Mouse (Mus musculus) lung, embryonic 14.5 days (tissue): ENCODE data around the gene Gpn1. TPM values are rescaled to one million over a fixed set of nuclear protein-coding genes. Genes with fewer than 3 reads are reported as not detected.
A peak's percentile ranks its signal among the peaks of the same experiment; 100 is the strongest.

Source experiments
- ATAC-seq: fragments of 200-750 bp; cut with Nextera tagmentation; 2 replicates; pipeline ENCODE4 v1.8.0; 2017; ENCODE audit warnings: mild to moderate bottlenecking, moderate TSS enrichment, moderate library complexity; ENCODE audit not compliant: insufficient read depth
- DNase-seq: peaks from one replicate; pipeline ENCODE4 v3.0.0-alpha.2; 2015
- H3K27ac ChIP-seq: fragments of 300-500 bp; sonication (generic); 2 replicates; pipeline ENCODE4 v1.5.1; 2014; ENCODE audit warnings: low read depth, mild to moderate bottlenecking, moderate library complexity
- H3K27me3 ChIP-seq: fragments of 300-500 bp; sonication (generic); 2 replicates; pipeline ENCODE4 v1.6.1; 2014; ENCODE audit warnings: low read length, control low read depth; ENCODE audit not compliant: insufficient read depth
- H3K36me3 ChIP-seq: fragments of 300-500 bp; sonication (generic); 2 replicates; pipeline ENCODE4 v1.6.1; 2014; ENCODE audit warnings: control low read depth; ENCODE audit not compliant: insufficient read depth
- H3K4me1 ChIP-seq: fragments of 300-500 bp; sonication (generic); 2 replicates; pipeline ENCODE4 v1.6.1; 2014; ENCODE audit warnings: antibody characterized with exemption, control low read depth; ENCODE audit not compliant: insufficient read depth
- H3K4me2 ChIP-seq: fragments of 300-500 bp; sonication (generic); 2 replicates; pipeline ENCODE4 v1.6.1; 2014; ENCODE audit warnings: mild to moderate bottlenecking
- H3K4me3 ChIP-seq: fragments of 300-500 bp; sonication (generic); 2 replicates; pipeline ENCODE4 v1.5.1; 2014; ENCODE audit warnings: low read depth, low read length
- H3K9ac ChIP-seq: fragments of 300-500 bp; sonication (generic); 2 replicates; pipeline ENCODE4 v1.6.1; 2014
- H3K9me3 ChIP-seq: fragments of 300-500 bp; sonication (generic); 2 replicates; pipeline ENCODE4 v1.6.1; 2016; ENCODE audit warnings: low read depth, low read length, control low read depth
- CTCF ChIP-seq: IDR thresholded peaks from 2 replicates; pipeline ENCODE4 v1.5.1; 2016; ENCODE audit warnings: antibody characterized with exemption, low read depth
- WGBS: fragments of 180-500 bp; shearing (Covaris S2); extraction: QIAGEN DNeasy Blood & Tissue Kit; methylation state at CpG from one replicate; pipeline ENCODE4 v1.1.7; 2014; 5-methylcytosine and 5-hydroxymethylcytosine counted together
- polyA plus RNA-seq: library from polyadenylated mRNA; unstranded; fragments of >200 nt; fragmentation: Nextera tagmentation; extraction: Ambion mirVana; gene quantifications from 2 replicates; pipeline ENCODE4 v1.2.1, GENCODE M21; 2014

Gpn1 gene
- polyA plus RNA-seq, 1 experiment from 2014 or later: 69.2 TPM

GRCm38 (mm10) chr5:31559401-31559800 lies 64.9 kb downstream of the Gpn1 start:
- no peak for TF ChIP-seq CTCF
- WGBS: 48% methylated on average over 1 of the region's 1 CpGs
- no peaks in the 10 kb centered on the region for H3K4me1 ChIP-seq
- peaks cover 37% of the 10 kb centered on the region for H3K36me3 ChIP-seq
- H3K4me3 ChIP-seq: no peak overlapping the region
- no peak overlapping the region for H3K9ac ChIP-seq
- no peaks in the 10 kb centered on the region for H3K9me3 ChIP-seq
- no peak overlapping the region for H3K4me2 ChIP-seq
- ATAC-seq (no peak), DNase-seq (no peak)
- no peak overlapping the region for H3K27ac ChIP-seq
- no peaks in the 10 kb centered on the region for H3K27me3 ChIP-seq

- no peak for ATAC-seq
- no peaks in the 10 kb centered on the region for H3K27me3 ChIP-seq
- H3K36me3 ChIP-seq: peaks cover 30% of the 10 kb centered on the region
- H3K27ac ChIP-seq: no peak overlapping the region
- no peak overlapping the region for H3K4me2 ChIP-seq
- no peak overlapping the region for H3K9ac ChIP-seq
- WGBS: 91% methylated on average over 2 of the region's 2 CpGs
- TF ChIP-seq CTCF: no peak
- DNase-seq: no peak
- H3K4me3 ChIP-seq: no peak overlapping the region
- H3K9me3 ChIP-seq: no peaks in the 10 kb centered on the region
- H3K4me1 ChIP-seq: no peaks in the 10 kb centered on the region
Measured at GRCm38 (mm10) chr5:31560352-31560751, 65.8 kb downstream of the Gpn1 start.

GRCm38 (mm10) chr5:31562036-31562666 lies 67.6 kb downstream of the Gpn1 start:
- no peaks in the 10 kb centered on the region for H3K9me3 ChIP-seq
- H3K9ac ChIP-seq: no peak overlapping the region
- ATAC-seq (peak; percentile 66; the same call in 1 of the 2 replicates), DNase-seq (peak; percentile 59)
- H3K27ac ChIP-seq: peak overlapping the region; percentile 36; the same call in 1 of the 2 replicates
- 72% methylated on average over 7 of the region's 7 CpGs for WGBS
- H3K4me3 ChIP-seq: no peak overlapping the region
- H3K27me3 ChIP-seq: no peaks in the 10 kb centered on the region
- H3K36me3 ChIP-seq: peaks cover 19% of the 10 kb centered on the region
- no peak overlapping the region for H3K4me2 ChIP-seq
- TF ChIP-seq CTCF: no peak
- no peaks in the 10 kb centered on the region for H3K4me1 ChIP-seq

Other genes with a start within 250 kb of the Gpn1 start
- gene Krtcap3, start 243.1 kb upstream of the Gpn1 start, polyA plus RNA-seq: 31.1 and 32.0 TPM in 2 replicates
- gene Ift172, start 203.6 kb upstream of the Gpn1 start, polyA plus RNA-seq: 32.3 and 36.4 TPM in 2 replicates
- 58.5 and 68.6 TPM in 2 replicates for gene Fndc4, start 198.7 kb upstream of the Gpn1 start, polyA plus RNA-seq
- 0.34 TPM in 1 of 2 replicates, not detected in the other for gene Gckr, start 197.3 kb upstream of the Gpn1 start, polyA plus RNA-seq
- 50.1 and 51.8 TPM in 2 replicates for gene Zfp512, start 42.3 kb upstream of the Gpn1 start, polyA plus RNA-seq
- 0.16 and 0.18 TPM in 2 replicates for gene 4930548H24Rik, start 9.0 kb upstream of the Gpn1 start, polyA plus RNA-seq
- gene Slc4a1ap, start 32.3 kb downstream of the Gpn1 start, polyA plus RNA-seq: 29.3 and 36.5 TPM in 2 replicates
- gene Supt7l, start 33.1 kb downstream of the Gpn1 start, polyA plus RNA-seq: 19.1 and 20.5 TPM in 2 replicates
- gene Mrpl33, start 102.2 kb downstream of the Gpn1 start, polyA plus RNA-seq: 272 and 281 TPM in 2 replicates
- gene Rbks, start 202.9 kb downstream of the Gpn1 start, polyA plus RNA-seq: 2.7 and 3.5 TPM in 2 replicates
- gene Babam2, start 202.9 kb downstream of the Gpn1 start, polyA plus RNA-seq: 39.2 and 43.9 TPM in 2 replicates